Mouse (Mus musculus) heart, postnatal 0 days (tissue): ENCODE measurements at regions not wholly inside any gene's neighbourhood (a gene's known extent, or its start where the extent isn't known, plus 50 kb on each side); places are given as distances from the start of the nearest gene placed in this dataset.

Experiments
- CTCF ChIP-seq: IDR thresholded peaks from 2 replicates; pipeline ENCODE4 v1.5.1; 2016; ENCODE audit warnings: antibody characterized with exemption, control low read depth, low read depth
- EP300 ChIP-seq: IDR thresholded peaks from 2 replicates; pipeline ENCODE4 v1.6.1; 2016; ENCODE audit warnings: antibody characterized with exemption, low read depth

DNA sequence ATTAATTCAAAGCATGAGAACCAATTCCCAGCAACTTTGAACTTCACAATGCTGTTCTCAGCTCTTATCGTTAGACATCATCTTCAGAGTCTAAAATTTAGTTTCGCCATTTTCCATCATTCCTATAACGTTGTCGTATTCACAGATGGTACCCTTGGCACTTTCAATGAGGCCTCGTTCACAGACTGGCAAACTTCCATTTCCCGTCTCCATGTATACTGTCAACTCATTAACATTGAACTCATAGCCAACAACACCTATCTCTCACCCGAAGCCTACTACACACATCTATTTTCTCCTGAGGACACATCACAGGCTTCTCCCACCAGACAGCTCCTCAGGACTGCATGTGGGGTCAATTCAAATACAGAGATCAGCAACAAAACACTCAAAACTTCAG lies 62.7 kb upstream of the Sh3bp4 start:
- TF ChIP-seq CTCF (no peak), EP300 (no peak)
